Mouse (Mus musculus): ENCODE measurements at regions not wholly inside any gene's neighbourhood (a gene's known extent, or its start where the extent isn't known, plus 50 kb on each side); places are given as distances from the start of the nearest gene placed in this dataset.

DNA sequence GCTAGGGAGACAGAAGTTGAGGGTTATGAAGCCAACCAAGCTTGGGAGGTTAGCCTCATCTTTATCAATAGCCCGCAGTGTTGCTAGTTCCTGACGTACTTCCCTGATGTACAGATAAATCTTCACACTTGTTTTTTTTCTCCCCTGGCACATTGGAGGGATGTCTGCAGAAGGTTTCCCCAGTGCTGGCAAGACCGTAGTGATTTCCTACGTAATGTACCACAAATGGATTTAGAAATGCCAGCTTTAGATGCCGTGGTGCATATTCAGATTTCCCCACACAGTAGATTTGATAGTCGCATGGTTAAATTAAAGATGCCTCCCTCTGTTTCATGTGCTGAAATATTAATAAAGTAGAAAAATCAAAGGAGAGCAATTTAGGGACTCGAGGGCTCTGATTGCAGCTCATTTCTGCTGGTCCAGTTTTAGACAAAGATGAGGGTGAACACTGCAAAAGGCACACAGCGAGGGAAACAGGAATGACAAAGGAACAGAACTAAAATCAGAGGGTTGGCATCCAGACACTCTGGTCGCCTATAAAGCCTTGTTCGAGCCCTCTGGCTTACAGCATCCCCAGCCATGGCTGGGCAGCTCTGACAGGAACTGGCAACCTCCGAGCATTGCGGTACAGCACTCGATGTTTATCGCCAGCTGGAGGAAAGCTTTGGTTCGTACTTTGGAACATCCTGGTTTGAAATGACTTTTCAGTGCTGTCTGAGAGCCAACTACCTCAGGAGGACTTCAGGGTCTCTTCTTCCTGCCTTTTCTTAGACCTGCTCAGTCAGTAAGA, 94.8 kb upstream of the Phyhipl start:
- H3K27ac ChIP-seq (ENCODE audit: insufficient read depth, low read length): no peak overlapping the region

DNA sequence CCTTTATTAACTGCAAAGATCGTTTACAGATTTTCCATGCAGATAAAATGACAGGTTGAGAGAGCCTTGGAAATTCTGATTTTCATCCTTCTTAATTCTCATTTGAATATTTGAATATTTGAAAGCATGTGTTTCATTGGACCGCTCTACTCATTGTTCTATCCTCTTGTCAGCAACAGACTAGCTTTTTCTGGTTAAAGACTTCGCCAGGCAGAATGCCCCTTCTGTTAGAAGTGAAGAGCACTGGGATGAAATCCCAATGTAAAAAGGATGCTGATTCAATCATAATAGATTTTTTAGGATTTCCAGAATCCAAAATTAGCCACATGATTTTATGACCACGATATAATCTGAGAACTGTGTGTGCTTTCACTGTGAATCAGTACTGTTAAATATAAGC, 90.8 kb upstream of the Phyhipl start:
- Histone ChIP-seq H3K4me3 (replicated peaks; ENCODE audit: insufficient read depth, low read depth, low read length) (no peak overlapping the region), H3K27ac (ENCODE audit: insufficient read depth, low read length) (no peak overlapping the region), H3K27me3 (ENCODE audit: control insufficient read depth, insufficient read depth, low read length) (no peaks in the 10 kb centered on the region), H3K4me1 (ENCODE audit: control insufficient read depth, insufficient read depth, low read length) (no peaks in the 10 kb centered on the region)
- WGBS: 84% methylated on average over 4 of the region's 4 CpGs
- TF ChIP-seq POLR2A (IDR thresholded peaks at IDR 0.05; ENCODE audit: borderline replicate concordance, insufficient read depth, low read length): no peak
- no peak for TF ChIP-seq CTCF (IDR thresholded peaks at IDR 0.05; ENCODE audit: borderline replicate concordance, insufficient read depth, low read depth, low read length)
- DNase-seq: no peak

More for the DNA sequence above, 94.8 kb upstream of the Phyhipl start:
- no peak for DNase-seq
- H3K4me3 ChIP-seq (replicated peaks; ENCODE audit: insufficient read depth, low read depth, low read length): no peak overlapping the region
- no peaks in the 10 kb centered on the region for H3K27me3 ChIP-seq (ENCODE audit: control insufficient read depth, insufficient read depth, low read length)
- H3K4me1 ChIP-seq (ENCODE audit: control insufficient read depth, insufficient read depth, low read length): no peaks in the 10 kb centered on the region
- 62% methylated on average over 15 of the region's 15 CpGs for WGBS
- TF ChIP-seq CTCF (IDR thresholded peaks at IDR 0.05; ENCODE audit: borderline replicate concordance, insufficient read depth, low read depth, low read length) (no peak), POLR2A (IDR thresholded peaks at IDR 0.05; ENCODE audit: borderline replicate concordance, insufficient read depth, low read length) (no peak)

DNA sequence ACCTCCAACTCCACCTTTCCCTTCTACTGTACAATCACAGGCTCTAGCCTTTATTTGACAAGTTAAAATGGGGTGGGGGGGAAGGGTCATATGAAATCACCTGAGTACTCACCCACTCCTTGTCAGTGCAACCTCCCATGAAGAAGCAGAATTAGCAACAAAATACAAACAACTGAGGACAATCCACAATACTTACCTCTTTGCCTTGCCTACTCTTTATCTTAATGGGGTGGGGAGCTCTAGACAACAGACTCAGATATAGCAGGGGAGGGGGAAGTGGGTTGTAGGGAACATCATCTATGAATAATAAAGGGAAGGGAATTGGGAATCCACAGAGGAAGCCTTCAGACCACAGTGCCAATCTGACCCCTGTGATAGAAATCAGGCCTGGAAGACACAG, 86.1 kb upstream of the Phyhipl start:
- Histone ChIP-seq H3K4me1 (ENCODE audit: control insufficient read depth, insufficient read depth, low read length) (no peaks in the 10 kb centered on the region), H3K27me3 (ENCODE audit: control insufficient read depth, insufficient read depth, low read length) (no peaks in the 10 kb centered on the region), H3K4me3 (replicated peaks; ENCODE audit: insufficient read depth, low read depth, low read length) (no peak overlapping the region), H3K27ac (ENCODE audit: insufficient read depth, low read length) (no peak overlapping the region)
- TF ChIP-seq CTCF (IDR thresholded peaks at IDR 0.05; ENCODE audit: borderline replicate concordance, insufficient read depth, low read depth, low read length): no peak
- TF ChIP-seq POLR2A (IDR thresholded peaks at IDR 0.05; ENCODE audit: borderline replicate concordance, insufficient read depth, low read length): no peak
- DNase-seq: no peak

DNA sequence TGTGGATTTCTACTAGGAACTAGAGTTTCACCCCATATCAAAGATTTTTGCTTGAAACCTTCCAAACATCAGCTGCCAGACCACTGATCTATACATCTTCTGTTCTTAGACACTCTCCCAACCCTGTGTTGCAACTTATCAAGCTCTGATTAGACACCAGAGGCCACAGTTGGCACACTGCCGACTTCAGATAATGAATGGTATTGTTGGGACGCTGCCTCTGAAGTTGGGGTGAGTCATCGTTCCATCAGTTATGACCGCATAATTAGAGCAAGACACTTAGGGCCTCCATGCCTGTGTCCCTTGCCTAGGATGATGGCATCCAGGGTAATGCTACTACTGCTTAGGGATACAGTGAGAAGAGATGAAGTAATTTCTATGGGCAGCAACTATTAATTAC, 84.3 kb upstream of the Phyhipl start:
- 61% methylated on average over 4 of the region's 4 CpGs for whole genome bisulfite sequencing
- H3K4me3 ChIP-seq (replicated peaks; ENCODE audit: insufficient read depth, low read depth, low read length): no peak overlapping the region
- H3K27ac ChIP-seq (ENCODE audit: insufficient read depth, low read length): 0 out of 2 replicates have a peak overlapping the region, but pooled peaks have one; percentile 30
- peak in 1 of 2 experiments; percentile 23 for DNase-seq
- TF ChIP-seq POLR2A (IDR thresholded peaks at IDR 0.05; ENCODE audit: borderline replicate concordance, insufficient read depth, low read length) (no peak), CTCF (IDR thresholded peaks at IDR 0.05; ENCODE audit: borderline replicate concordance, insufficient read depth, low read depth, low read length) (no peak)
- H3K4me1 ChIP-seq (ENCODE audit: control insufficient read depth, insufficient read depth, low read length): no peaks in the 10 kb centered on the region
- H3K27me3 ChIP-seq (ENCODE audit: control insufficient read depth, insufficient read depth, low read length): no peaks in the 10 kb centered on the region

DNA sequence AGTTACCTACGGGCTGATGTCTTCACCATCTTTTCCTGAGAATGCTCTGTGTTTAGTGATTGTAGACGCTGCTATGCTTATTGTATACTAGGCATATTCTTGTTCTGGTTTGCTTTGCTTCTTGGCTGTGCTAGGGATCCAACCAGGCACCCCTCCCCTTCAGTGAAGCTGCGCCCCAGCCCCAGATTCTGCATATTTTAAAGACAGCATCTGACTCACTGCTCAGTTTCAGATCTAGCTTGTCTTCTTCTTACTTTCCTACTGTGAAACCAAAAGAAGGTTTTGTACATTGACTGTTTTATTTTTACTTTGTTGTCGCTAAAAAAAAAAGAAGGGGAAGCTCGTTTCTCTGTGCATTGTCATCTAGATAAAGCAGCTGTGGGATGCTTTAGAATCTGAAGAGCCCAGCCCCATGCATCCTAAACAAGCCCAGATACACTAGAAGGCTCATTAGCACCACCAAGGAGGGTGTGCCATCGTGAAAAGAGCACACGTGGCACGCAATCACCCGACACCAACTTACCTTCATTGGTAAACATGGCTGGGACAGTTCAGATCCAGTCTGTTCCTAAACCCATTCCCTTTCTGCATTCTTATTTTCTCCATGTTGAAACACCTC, 83.7 kb upstream of the Phyhipl start:
- TF ChIP-seq CTCF (IDR thresholded peaks at IDR 0.05; ENCODE audit: borderline replicate concordance, insufficient read depth, low read depth, low read length) (no peak), POLR2A (IDR thresholded peaks at IDR 0.05; ENCODE audit: borderline replicate concordance, insufficient read depth, low read length) (no peak)
- DNase-seq: no peak
- Histone ChIP-seq H3K27me3 (ENCODE audit: control insufficient read depth, insufficient read depth, low read length) (no peaks in the 10 kb centered on the region), H3K4me3 (replicated peaks; ENCODE audit: insufficient read depth, low read depth, low read length) (no peak overlapping the region), H3K27ac (ENCODE audit: insufficient read depth, low read length) (0 out of 2 replicates have a peak overlapping the region, but pooled peaks have one; percentile 30), H3K4me1 (ENCODE audit: control insufficient read depth, insufficient read depth, low read length) (no peaks in the 10 kb centered on the region)
- WGBS: 69% methylated on average over 9 of the region's 9 CpGs

DNA sequence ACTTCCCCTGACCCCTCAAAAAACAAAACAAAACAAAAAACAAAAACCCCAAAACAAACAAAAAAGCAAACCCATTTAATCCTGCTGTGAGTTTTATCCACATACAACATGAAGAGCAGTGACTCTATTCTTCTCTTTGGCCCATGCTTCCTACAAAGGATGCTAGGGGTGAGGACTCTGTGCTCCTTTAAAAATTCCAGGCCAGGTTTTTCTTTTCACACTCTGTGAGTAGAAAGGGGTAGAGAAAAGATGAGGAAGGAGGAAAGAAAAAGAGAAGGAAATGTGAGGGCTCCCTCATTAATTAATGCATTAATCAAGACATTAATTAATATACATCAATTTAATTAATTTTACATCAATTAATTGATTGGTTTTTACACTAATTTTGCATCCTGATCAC, 82.9 kb upstream of the Phyhipl start:
- no peak for DNase-seq
- no peak overlapping the region for H3K4me3 ChIP-seq (replicated peaks; ENCODE audit: insufficient read depth, low read depth, low read length)
- no peaks in the 10 kb centered on the region for H3K27me3 ChIP-seq (ENCODE audit: control insufficient read depth, insufficient read depth, low read length)
- no peak for TF ChIP-seq POLR2A (IDR thresholded peaks at IDR 0.05; ENCODE audit: borderline replicate concordance, insufficient read depth, low read length)
- no peak for TF ChIP-seq CTCF (IDR thresholded peaks at IDR 0.05; ENCODE audit: borderline replicate concordance, insufficient read depth, low read depth, low read length)
- H3K4me1 ChIP-seq (ENCODE audit: control insufficient read depth, insufficient read depth, low read length): no peaks in the 10 kb centered on the region
- H3K27ac ChIP-seq (ENCODE audit: insufficient read depth, low read length): no peak overlapping the region

DNA sequence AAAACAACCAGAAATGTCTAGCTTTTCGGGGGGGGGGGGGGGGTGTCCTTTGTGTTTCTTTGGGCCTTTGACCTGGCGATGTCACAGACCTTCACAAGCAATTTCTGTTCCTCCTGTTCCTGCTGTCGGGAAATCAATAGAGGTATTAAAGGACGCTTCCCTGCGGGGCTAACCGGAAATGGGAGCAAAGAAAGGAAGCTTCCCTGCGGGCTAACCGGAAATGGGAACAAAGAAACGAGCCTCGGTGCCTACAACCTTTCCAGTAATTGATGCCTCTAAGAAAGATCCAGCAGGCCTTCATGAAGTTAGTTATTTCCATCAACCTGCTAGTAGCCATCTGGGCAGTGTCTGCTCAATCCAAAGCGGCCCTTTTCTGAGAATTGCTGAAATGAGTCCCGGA, 78.2 kb upstream of the Phyhipl start:
- no peak for DNase-seq
- Histone ChIP-seq H3K4me3 (replicated peaks; ENCODE audit: insufficient read depth, low read depth, low read length) (no peak overlapping the region), H3K27me3 (ENCODE audit: control insufficient read depth, insufficient read depth, low read length) (no peaks in the 10 kb centered on the region), H3K4me1 (ENCODE audit: control insufficient read depth, insufficient read depth, low read length) (no peaks in the 10 kb centered on the region), H3K27ac (ENCODE audit: insufficient read depth, low read length) (no peak overlapping the region)
- TF ChIP-seq POLR2A (IDR thresholded peaks at IDR 0.05; ENCODE audit: borderline replicate concordance, insufficient read depth, low read length): no peak
- TF ChIP-seq CTCF (IDR thresholded peaks at IDR 0.05; ENCODE audit: borderline replicate concordance, insufficient read depth, low read depth, low read length): no peak
- 81% methylated on average over 12 of the region's 12 CpGs for WGBS

DNA sequence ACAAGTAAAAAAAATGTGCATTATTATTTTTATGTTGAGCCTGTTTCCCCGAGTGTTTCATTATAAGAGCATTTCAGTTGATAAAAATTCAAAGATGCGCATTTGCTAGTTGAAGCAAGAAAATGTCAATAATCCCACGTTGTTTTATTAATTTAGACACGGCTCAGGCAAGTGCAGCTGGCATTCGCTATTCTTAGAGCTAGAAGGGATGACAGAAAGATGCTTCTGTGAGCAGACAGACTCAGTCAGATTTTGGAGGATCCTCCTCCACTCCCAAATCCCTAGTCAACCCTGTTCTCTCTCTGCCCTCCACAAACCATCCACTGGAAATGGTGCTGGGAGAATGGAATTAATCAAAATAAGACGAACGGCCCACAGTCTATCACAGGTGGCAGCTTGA, 77.7 kb upstream of the Phyhipl start:
- WGBS: 67% methylated on average over 7 of the region's 7 CpGs
- no peaks in the 10 kb centered on the region for H3K27me3 ChIP-seq (ENCODE audit: control insufficient read depth, insufficient read depth, low read length)
- H3K27ac ChIP-seq (ENCODE audit: insufficient read depth, low read length): no peak overlapping the region
- H3K4me1 ChIP-seq (ENCODE audit: control insufficient read depth, insufficient read depth, low read length): no peaks in the 10 kb centered on the region
- DNase-seq: no peak
- no peak overlapping the region for H3K4me3 ChIP-seq (replicated peaks; ENCODE audit: insufficient read depth, low read depth, low read length)
- no peak for TF ChIP-seq POLR2A (IDR thresholded peaks at IDR 0.05; ENCODE audit: borderline replicate concordance, insufficient read depth, low read length)
- no peak for TF ChIP-seq CTCF (IDR thresholded peaks at IDR 0.05; ENCODE audit: borderline replicate concordance, insufficient read depth, low read depth, low read length)

Measured in cerebellum, adult 2 months (tissue).